Mouse (Mus musculus) yolk sac, embryonic 10.5 days (tissue): ENCODE data around the gene Synpo2.
A peak's percentile ranks its signal among the peaks of the same experiment; 100 is the strongest.

Experiments
- DNase-seq: peaks from one replicate; pipeline ENCODE4 v3.0.0-alpha.2; 2017; ENCODE audit warnings: low spot score

The Synpo2 gene

GRCm38 (mm10) chr3:123164183-123164582 lies 71.8 kb downstream of the Synpo2 start:
- DNase-seq: peak; percentile 31

GRCm38 (mm10) chr3:123163192-123163523 lies 72.8 kb downstream of the Synpo2 start:
- peak; percentile 37 for DNase-seq

GRCm38 (mm10) chr3:123162289-123163191 lies 73.4 kb downstream of the Synpo2 start:
- DNase-seq: peak; percentile 58

GRCm38 (mm10) chr3:123160792-123161191 lies 75.2 kb downstream of the Synpo2 start:
- no peak for DNase-seq

GRCm38 (mm10) chr3:123159139-123159824 lies 76.7 kb downstream of the Synpo2 start:
- no peak for DNase-seq

GRCm38 (mm10) chr3:123158579-123158978 lies 77.4 kb downstream of the Synpo2 start:
- DNase-seq: no peak

- no peak for DNase-seq
Observed at GRCm38 (mm10) chr3:123153337-123153736, 82.6 kb downstream of the Synpo2 start.

GRCm38 (mm10) chr3:123152911-123153310 lies 83.0 kb downstream of the Synpo2 start:
- no peak for DNase-seq

- DNase-seq: no peak
Observed at GRCm38 (mm10) chr3:123150523-123151135, 85.3 kb downstream of the Synpo2 start.

- no peak for DNase-seq
Observed at GRCm38 (mm10) chr3:123149380-123150162, 86.4 kb downstream of the Synpo2 start.

- no peak for DNase-seq
Observed at GRCm38 (mm10) chr3:123148641-123149040, 87.3 kb downstream of the Synpo2 start.

GRCm38 (mm10) chr3:123146557-123146956 lies 89.4 kb downstream of the Synpo2 start:
- DNase-seq: no peak

- DNase-seq: no peak
Observed at GRCm38 (mm10) chr3:123145942-123146341, 90.0 kb downstream of the Synpo2 start.

GRCm38 (mm10) chr3:123143412-123143811 lies 92.5 kb downstream of the Synpo2 start:
- DNase-seq: no peak

- no peak for DNase-seq
Observed at GRCm38 (mm10) chr3:123142298-123142697, 93.7 kb downstream of the Synpo2 start.

- DNase-seq: no peak
Observed at GRCm38 (mm10) chr3:123141069-123141468, 94.9 kb downstream of the Synpo2 start.

- no peak for DNase-seq
Observed at GRCm38 (mm10) chr3:123140134-123140533, 95.8 kb downstream of the Synpo2 start.

GRCm38 (mm10) chr3:123139619-123140018 lies 96.3 kb downstream of the Synpo2 start:
- no peak for DNase-seq

GRCm38 (mm10) chr3:123138274-123139003 lies 97.5 kb downstream of the Synpo2 start:
- peak; percentile 36 for DNase-seq

GRCm38 (mm10) chr3:123132101-123132500 lies 103.8 kb downstream of the Synpo2 start:
- DNase-seq: no peak

- no peak for DNase-seq
Observed at GRCm38 (mm10) chr3:123131151-123131756, 104.7 kb downstream of the Synpo2 start.
